Mouse (Mus musculus) cerebellum, adult 11 months (tissue): Measurements from ENCODE around the gene Phyhd1.

Source experiments
- DNase-seq: peaks from one replicate; pipeline ENCODE4 v3.0.0; 2022

The Phyhd1 gene

GRCm38 (mm10) chr2:30256616-30257350, 9.2 kb upstream of the Phyhd1 start:
- no peak for DNase-seq

GRCm38 (mm10) chr2:30257699-30258460, 8.1 kb upstream of the Phyhd1 start:
- no peak for DNase-seq

- no peak for DNase-seq
Observed at GRCm38 (mm10) chr2:30258600-30258999, 7.4 kb upstream of the Phyhd1 start.

GRCm38 (mm10) chr2:30259131-30260064, 6.6 kb upstream of the Phyhd1 start:
- DNase-seq: no peak

GRCm38 (mm10) chr2:30261064-30261736, 4.8 kb upstream of the Phyhd1 start:
- no peak for DNase-seq

GRCm38 (mm10) chr2:30261921-30262839, 3.8 kb upstream of the Phyhd1 start:
- peak; percentile 16 for DNase-seq

GRCm38 (mm10) chr2:30262840-30263441, 3.1 kb upstream of the Phyhd1 start:
- peak; percentile 74 for DNase-seq

GRCm38 (mm10) chr2:30263811-30264210, 2.2 kb upstream of the Phyhd1 start:
- no peak for DNase-seq

GRCm38 (mm10) chr2:30264671-30265519, 1.1 kb upstream of the Phyhd1 start:
- DNase-seq: no peak

GRCm38 (mm10) chr2:30266392-30266941, 464 bp downstream of the Phyhd1 start:
- no peak for DNase-seq

GRCm38 (mm10) chr2:30267466-30267865, 1.5 kb downstream of the Phyhd1 start:
- no peak for DNase-seq

- DNase-seq: no peak
Observed at GRCm38 (mm10) chr2:30268371-30268770, 2.4 kb downstream of the Phyhd1 start.

GRCm38 (mm10) chr2:30269241-30269990, 3.4 kb downstream of the Phyhd1 start:
- DNase-seq: no peak

- peak; percentile 71 for DNase-seq
Observed at GRCm38 (mm10) chr2:30270134-30270533, 4.1 kb downstream of the Phyhd1 start.

GRCm38 (mm10) chr2:30280743-30281142, 14.7 kb downstream of the Phyhd1 start, which contains the start of gene Gm28038:
TSS of gene Gm28038 (plus strand) at chr2:30281043.
- DNase-seq: no peak

GRCm38 (mm10) chr2:30281651-30282050, 15.6 kb downstream of the Phyhd1 start:
- no peak for DNase-seq

- DNase-seq: no peak
Observed at GRCm38 (mm10) chr2:30283193-30283592, 17.2 kb downstream of the Phyhd1 start.

GRCm38 (mm10) chr2:30285004-30285403, 19.0 kb downstream of the Phyhd1 start:
- DNase-seq: no peak
